In the genomic region with DNA sequence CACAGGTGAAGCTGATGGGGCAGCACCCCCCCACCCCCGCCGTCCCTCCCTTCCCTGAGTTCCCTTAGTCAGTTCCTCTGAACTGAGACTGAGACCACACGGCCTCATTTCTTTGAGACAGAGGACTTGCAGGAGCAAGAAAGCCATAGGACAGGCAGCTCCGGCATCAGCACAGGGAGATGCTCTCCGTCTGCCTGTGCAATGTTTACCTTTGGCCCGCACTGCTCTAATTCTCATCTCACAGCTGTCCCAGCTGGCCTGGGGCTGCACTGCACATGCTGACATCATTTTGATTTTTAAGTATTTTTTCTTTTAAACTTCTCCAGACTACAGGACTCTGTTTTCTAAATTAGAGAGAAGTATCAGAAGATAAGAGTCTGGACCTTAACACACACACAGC, we compare ENCODE assay signal across 8 mouse cellular contexts. TPM values are rescaled to one million over a fixed set of nuclear protein-coding genes. Genes with fewer than 3 reads are reported as not detected.
DNase-seq lines count a peak whose midpoint lies in the region; ATAC-seq and TF ChIP-seq lines count a peak whose summit lies in the region.

No protein-coding gene starts in this region.

- H3K9ac ChIP-seq in heart, embryonic 16.5 days (ENCODE audit: low read length): peak overlapping the region; percentile 75
- peak overlapping the region; percentile 39 for H3K9ac ChIP-seq in intestine, embryonic 15.5 days

- H3K4me2 ChIP-seq in heart, embryonic 16.5 days (ENCODE audit: low read depth, low read length): peak overlapping the region; percentile 72
- peak overlapping the region; percentile 65 for H3K4me2 ChIP-seq in intestine, embryonic 15.5 days (replicated peaks)
- H3K4me2 ChIP-seq in myocyte (ENCODE audit: low read depth): peak overlapping the region; percentile 58

- peaks cover 20% of the 10 kb centered on the region for H3K4me1 ChIP-seq in heart, embryonic 16.5 days (ENCODE audit: control insufficient read depth, insufficient read depth, low read length)
- H3K4me1 ChIP-seq in intestine, embryonic 15.5 days (replicated peaks): peaks cover 10% of the 10 kb centered on the region

- H3K36me3 ChIP-seq in heart, embryonic 16.5 days (ENCODE audit: control insufficient read depth, insufficient read depth): peaks cover 32% of the 10 kb centered on the region
- peaks cover 28% of the 10 kb centered on the region for H3K36me3 ChIP-seq in intestine, embryonic 15.5 days
- peaks cover 34% of the 10 kb centered on the region for H3K36me3 ChIP-seq in myocyte (ENCODE audit: control insufficient read depth, insufficient read depth)

- H3K27me3 ChIP-seq in heart, embryonic 16.5 days (ENCODE audit: control insufficient read depth, insufficient read depth, low read length): no peaks in the 10 kb centered on the region
- H3K27me3 ChIP-seq in intestine, embryonic 15.5 days (replicated peaks): no peaks in the 10 kb centered on the region
- H3K27me3 ChIP-seq in myocyte (ENCODE audit: control insufficient read depth, insufficient read depth, insufficient read length): no peaks in the 10 kb centered on the region

- H3K4me3 ChIP-seq in heart, embryonic 16.5 days (ENCODE audit: low read length): peak overlapping the region; percentile 83
- peak overlapping the region; percentile 38 for H3K4me3 ChIP-seq in intestine, embryonic 15.5 days (replicated peaks)
- peak overlapping the region; percentile 69 for H3K4me3 ChIP-seq in myocyte

- 19% methylated on average over 6 of the region's 6 CpGs for WGBS in heart, embryonic 16.5 days
- 14% methylated on average over 6 of the region's 6 CpGs for WGBS in intestine, embryonic 15.5 days

- no peak for ATAC-seq in heart, embryonic 16.5 days (replicated peaks; ENCODE audit: extremely low read depth, insufficient read depth, low FRiP score)
- ATAC-seq in intestine, embryonic 15.5 days: no peak

- H3K27ac ChIP-seq in heart, embryonic 16.5 days (ENCODE audit: low read length): no peak overlapping the region
- H3K27ac ChIP-seq in intestine, embryonic 15.5 days: no peak overlapping the region

- H3K79me2 ChIP-seq in myocyte (ENCODE audit: control insufficient read depth, insufficient read depth): peaks cover 52% of the 10 kb centered on the region

- no peak for DNase-seq in heart, adult 18-20 months
- peak; percentile 35 for DNase-seq in embryo, embryonic 11 days
- DNase-seq in urinary bladder, postnatal 36 days (ENCODE audit: low spot score in 2 of 2): no peak
- DNase-seq in urinary bladder, postnatal 25 days (ENCODE audit: low spot score): no peak
- no peak for DNase-seq in thymus, adult 18-20 months

- TF ChIP-seq POLR2A in myocyte (IDR thresholded peaks at IDR 0.05; ENCODE audit: insufficient read length, low read depth): no peak

- no peak overlapping the region for H3ac ChIP-seq in myocyte (ENCODE audit: control insufficient read depth, insufficient read length)

- H3K9me3 ChIP-seq in heart, embryonic 16.5 days (replicated peaks; ENCODE audit: control insufficient read depth, low read length): no peaks in the 10 kb centered on the region
- no peaks in the 10 kb centered on the region for H3K9me3 ChIP-seq in intestine, embryonic 15.5 days

TF ChIP-seq in myocyte, 11 proteins besides CTCF, POLR2A, EP300 and RAD21:
- no peak for TF ChIP-seq CEBPB (IDR thresholded peaks at IDR 0.05; ENCODE audit: insufficient read depth, poor library complexity, severe bottlenecking)
- no peak for TF ChIP-seq SRF (IDR thresholded peaks at IDR 0.05; ENCODE audit: control insufficient read depth, insufficient read length, low read depth)
- no peak for TF ChIP-seq MAX (IDR thresholded peaks at IDR 0.05; ENCODE audit: low read depth)
- TF ChIP-seq USF1 (IDR thresholded peaks at IDR 0.05; ENCODE audit: low read depth): no peak
- no peak for TF ChIP-seq MYOG (IDR thresholded peaks at IDR 0.05; ENCODE audit: control insufficient read depth in 1 of 3, insufficient read depth in 1 of 3, insufficient read length in 2 of 3, low read depth in 2 of 3)
- TF ChIP-seq MYOD1 (IDR thresholded peaks at IDR 0.05; ENCODE audit: control insufficient read depth in 1 of 3, insufficient read length in 2 of 3, low read depth in 2 of 3): no peak

RNA-seq across cellular contexts. Expression of a gene that starts 2.5 kb away (rescaled TPM):
- 41.4 and 46.6 TPM in 2 replicates for polyA plus RNA-seq in heart, embryonic 16.5 days (2015; fragmentation: Nextera tagmentation; extraction: Ambion mirVana)
- total RNA-seq in heart, adult 18-20 months (2021): under 1 TPM; 0.67 to 0.79 TPM
- polyA plus RNA-seq in intestine, embryonic 15.5 days (2015; fragmentation: Nextera tagmentation; extraction: Ambion mirVana): 53.9 and 58.7 TPM in 2 replicates
- 6.3 TPM for polyA plus RNA-seq in myocyte (2012; fragmentation: generic; extraction: Trizol)

RNA-seq across cellular contexts. Expression of a gene that starts 20.8 kb away (rescaled TPM):
- 9.8 and 13.1 TPM in 2 replicates for polyA plus RNA-seq in heart, embryonic 16.5 days (2015; fragmentation: Nextera tagmentation; extraction: Ambion mirVana)
- 1 to 10 TPM; 9.2 to 9.7 TPM for total RNA-seq in heart, adult 18-20 months (2021)
- polyA plus RNA-seq in intestine, embryonic 15.5 days (2015; fragmentation: Nextera tagmentation; extraction: Ambion mirVana): 14.7 and 18.1 TPM in 2 replicates
- polyA plus RNA-seq in myocyte (2012; fragmentation: generic; extraction: Trizol): 2.7 TPM
